Mouse (Mus musculus) thymus, adult 2 months (tissue): ENCODE data around the gene Tarbp2. TPM values are rescaled to one million over a fixed set of nuclear protein-coding genes. Genes with fewer than 3 reads are reported as not detected.

Experiments
- DNase-seq: peaks from one replicate; pipeline ENCODE4 v3.0.0; 2021
- H3K27ac ChIP-seq: fragments of 200-500 bp; 2 replicates; pipeline ENCODE4 v1.5.1; 2012; ENCODE audit warnings: low read length, control low read depth; ENCODE audit not compliant: control insufficient read depth, insufficient read depth
- H3K27me3 ChIP-seq: fragments of 200-500 bp; 2 replicates; pipeline ENCODE4 v1.6.1; 2012; ENCODE audit warnings: mild to moderate bottlenecking, low read length, moderate library complexity, mixed read lengths; ENCODE audit not compliant: control insufficient read depth, insufficient read depth
- H3K36me3 ChIP-seq: fragments of 200-500 bp; 2 replicates; pipeline ENCODE4 v1.6.1; 2012; ENCODE audit warnings: mild to moderate bottlenecking, low read length, moderate library complexity; ENCODE audit not compliant: control insufficient read depth, insufficient read depth
- H3K4me1 ChIP-seq: fragments of 200-500 bp; replicated peaks from 2 replicates; pipeline ENCODE4 v1.6.1; 2012; ENCODE audit warnings: low read length; ENCODE audit not compliant: control insufficient read depth, insufficient read depth
- H3K4me3 ChIP-seq: fragments of 200-500 bp; 2 replicates; pipeline ENCODE4 v1.5.1; 2012; ENCODE audit warnings: mild to moderate bottlenecking, low read length, control low read depth, moderate library complexity; ENCODE audit not compliant: control insufficient read depth, insufficient read depth
- CTCF ChIP-seq: fragments of 200-500 bp; IDR thresholded peaks from 2 replicates; pipeline ENCODE4 v1.5.1; 2012; ENCODE audit warnings: mild to moderate bottlenecking, control low read depth, low read length, moderate library complexity, borderline replicate concordance; ENCODE audit not compliant: control insufficient read depth, poor library complexity, insufficient read depth; ENCODE audit errors: extremely low read depth
- POLR2A ChIP-seq: fragments of 200-500 bp; IDR thresholded peaks from 2 replicates; pipeline ENCODE4 v1.6.1; 2012; ENCODE audit warnings: mild to moderate bottlenecking, low read length, control low read depth, moderate library complexity; ENCODE audit not compliant: control insufficient read depth, poor library complexity, insufficient read depth; ENCODE audit errors: extremely low read depth
- WGBS: fragments of 180-500 bp; shearing (Covaris S2); methylation state at CpG from one replicate; pipeline ENCODE4 v1.1.7; 2018; 5-methylcytosine and 5-hydroxymethylcytosine counted together
- polyA plus RNA-seq: library from polyadenylated mRNA; depleted of rRNA; stranded (reverse); fragments of >200 nt; gene quantifications from 2 replicates; pipeline ENCODE4 v1.2.3, GENCODE M21; 2012

The Tarbp2 gene
- polyA plus RNA-seq, 1 experiment, result 166 TPM

DNA sequence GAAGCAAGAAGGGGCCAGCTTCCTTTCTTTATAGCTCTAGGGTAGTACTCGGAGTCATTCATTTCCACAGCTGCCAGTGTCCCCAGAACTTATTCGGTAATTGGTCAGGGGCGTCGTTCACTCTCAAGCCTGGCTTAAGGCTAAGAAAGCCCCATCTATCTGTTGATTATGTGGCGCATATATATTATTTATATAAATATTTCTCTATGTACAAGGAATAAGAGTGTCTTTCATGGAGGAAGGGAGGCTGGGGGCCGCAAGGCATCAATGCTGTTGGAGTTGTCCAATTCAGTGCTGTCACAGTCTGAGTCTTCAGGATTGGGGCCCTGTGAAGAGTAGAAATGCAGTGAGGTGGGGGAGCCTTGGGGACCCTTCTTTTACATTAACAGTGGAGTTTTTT is 18.1 kb upstream of the Tarbp2 start:
- Histone ChIP-seq H3K4me3 (no peak overlapping the region), H3K27me3 (no peaks in the 10 kb centered on the region), H3K36me3 (peaks cover 90% of the 10 kb centered on the region), H3K4me1 (no peaks in the 10 kb centered on the region), H3K27ac (no peak overlapping the region)
- DNase-seq, result no peak
- WGBS, result 97% methylated on average over 6 of the region's 6 CpGs
- TF ChIP-seq CTCF, result no peak
- TF ChIP-seq POLR2A, result no peak

DNA sequence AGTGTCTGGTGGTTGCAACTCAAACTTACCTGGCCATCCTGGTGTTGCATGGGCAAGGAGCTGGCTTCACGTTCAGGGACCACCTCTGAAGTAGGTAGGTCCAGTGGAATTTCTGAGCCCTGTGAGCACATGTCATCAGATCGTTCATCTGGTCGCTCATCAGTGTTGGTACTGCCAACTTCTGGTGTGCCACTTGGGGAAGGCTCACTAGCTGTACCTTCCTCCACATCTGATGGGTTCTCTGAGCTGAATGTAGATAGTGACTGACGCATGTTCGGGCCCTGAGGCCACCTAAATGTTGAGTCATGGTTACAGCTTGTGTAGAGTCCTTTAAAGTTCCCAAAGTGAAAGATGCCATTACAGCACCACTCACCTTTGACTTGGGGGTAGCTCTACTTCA is 17.5 kb upstream of the Tarbp2 start:
- DNase-seq, result no peak
- Histone ChIP-seq H3K27me3 (no peaks in the 10 kb centered on the region), H3K27ac (no peak overlapping the region), H3K4me1 (no peaks in the 10 kb centered on the region), H3K4me3 (no peak overlapping the region), H3K36me3 (peaks cover 86% of the 10 kb centered on the region)
- WGBS, result 97% methylated on average over 5 of the region's 5 CpGs
- TF ChIP-seq CTCF (no peak), POLR2A (no peak)

DNA sequence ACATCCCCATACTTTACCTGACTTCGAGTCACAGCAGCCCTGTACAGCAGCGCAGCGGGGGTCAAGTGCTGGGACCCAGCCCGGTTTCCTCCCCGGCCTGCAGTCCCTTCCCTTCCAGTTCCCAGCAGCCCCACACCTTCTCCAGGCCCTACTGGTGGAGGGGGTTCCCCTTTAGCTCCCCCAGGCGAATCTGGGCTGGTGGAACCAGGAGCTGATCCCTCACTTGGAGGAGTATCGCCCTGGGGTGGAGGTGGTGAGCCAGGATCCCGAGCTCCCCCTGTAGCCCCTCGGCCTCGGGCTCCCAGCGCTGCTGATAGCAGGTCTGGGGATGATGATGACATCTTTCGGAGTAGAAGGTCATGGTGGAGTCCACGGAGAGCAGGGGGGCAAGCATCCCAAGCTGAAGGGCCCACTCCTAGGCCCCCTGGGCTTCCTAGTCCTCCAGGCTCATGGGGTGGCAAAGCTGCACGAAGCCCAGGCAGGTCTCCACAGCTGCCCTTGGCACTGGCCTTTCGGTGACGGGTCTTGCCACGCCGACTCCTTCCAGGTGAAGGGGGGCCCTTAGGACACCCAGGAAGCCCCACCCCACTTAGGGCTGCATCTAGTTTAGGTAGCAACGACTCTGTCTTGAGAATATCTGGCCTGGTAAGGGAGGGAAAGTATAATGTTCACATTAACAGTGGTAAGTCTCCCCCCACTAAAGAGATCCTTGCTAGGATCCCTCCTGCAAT is 16.7 kb upstream of the Tarbp2 start:
- Histone ChIP-seq H3K27ac (no peak overlapping the region), H3K4me1 (0 out of 2 replicates have a peak, but pooled peaks cover 2% of the 10 kb centered on the region), H3K4me3 (no peak overlapping the region), H3K36me3 (peaks cover 79% of the 10 kb centered on the region), H3K27me3 (no peaks in the 10 kb centered on the region)
- 97% methylated on average over 19 of the region's 19 CpGs for WGBS
- no peak for DNase-seq
- no peak for TF ChIP-seq POLR2A
- TF ChIP-seq CTCF, result no peak

DNA sequence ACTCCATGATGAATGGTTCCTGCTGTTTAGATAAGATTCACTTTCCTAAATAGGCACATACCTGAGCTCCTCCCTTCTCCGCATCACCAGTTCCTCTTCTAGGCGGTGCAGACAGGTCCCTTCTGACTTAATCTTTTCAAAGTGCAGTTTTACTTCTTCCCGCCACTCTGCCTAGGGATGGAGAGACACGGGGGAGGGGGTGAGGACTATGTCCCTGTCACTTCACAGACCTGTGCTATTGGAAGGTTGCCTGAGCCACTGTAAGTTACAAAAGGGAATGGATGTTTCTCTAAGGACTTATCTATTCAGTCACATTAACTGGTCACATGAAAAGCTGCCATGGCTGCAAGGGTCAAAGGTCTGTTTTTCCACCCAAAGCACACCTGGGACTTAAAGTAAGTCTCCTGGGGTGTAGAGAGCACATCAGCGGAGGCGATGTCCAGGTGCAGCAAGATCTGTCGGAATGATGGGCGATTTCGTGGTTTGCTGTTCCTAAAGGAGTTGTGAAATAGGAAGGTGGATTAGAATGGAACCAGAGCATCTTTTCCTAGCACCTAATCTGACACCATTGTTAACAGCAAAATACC is 15.6 kb upstream of the Tarbp2 start:
- TF ChIP-seq POLR2A, result no peak
- TF ChIP-seq CTCF, result no peak
- H3K36me3 ChIP-seq, result peaks cover 68% of the 10 kb centered on the region
- H3K4me1 ChIP-seq, result 0 out of 2 replicates have a peak, but pooled peaks cover 2% of the 10 kb centered on the region
- 92% methylated on average over 9 of the region's 9 CpGs for WGBS
- H3K4me3 ChIP-seq, result no peak overlapping the region
- no peaks in the 10 kb centered on the region for H3K27me3 ChIP-seq
- no peak for DNase-seq
- no peak overlapping the region for H3K27ac ChIP-seq

DNA sequence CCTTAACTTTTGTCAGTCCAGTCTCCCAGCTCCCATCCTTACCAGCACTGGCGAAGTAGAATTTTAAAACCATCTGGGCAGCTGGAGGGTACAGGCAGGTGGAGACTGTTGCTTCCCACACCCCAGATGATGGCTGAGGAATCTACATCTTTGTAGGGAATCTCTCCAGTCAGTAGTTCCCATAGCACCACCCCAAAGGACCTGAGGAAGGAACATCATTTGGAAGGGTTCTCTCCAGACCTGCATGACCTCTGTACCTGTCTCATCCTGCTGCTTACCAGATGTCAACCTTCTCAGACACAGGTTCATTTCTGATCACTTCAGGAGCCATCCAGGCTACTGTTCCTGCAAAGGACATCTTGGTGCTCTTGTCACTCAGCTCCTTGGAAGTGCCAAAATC is 14.5 kb upstream of the Tarbp2 start, which contains the start of gene Gm10337:
Gm10337 (plus strand) TSS at position 276 of the 400 bp plus-strand sequence.
- H3K4me3 ChIP-seq, result no peak within 1 kb of the TSS
- no peak for DNase-seq
- H3K4me1 ChIP-seq, result 0 out of 2 replicates have a peak, but pooled peaks cover 2% of the 10 kb centered on the region
- peaks cover 57% of the 10 kb centered on the region for H3K36me3 ChIP-seq
- H3K27me3 ChIP-seq, result no peaks in the 10 kb centered on the region
- no peak for TF ChIP-seq CTCF
- TF ChIP-seq POLR2A, result no peak
- 100% methylated on average over 1 of the region's 1 CpGs for WGBS
- H3K27ac ChIP-seq, result no peak within 1 kb of the TSS

DNA sequence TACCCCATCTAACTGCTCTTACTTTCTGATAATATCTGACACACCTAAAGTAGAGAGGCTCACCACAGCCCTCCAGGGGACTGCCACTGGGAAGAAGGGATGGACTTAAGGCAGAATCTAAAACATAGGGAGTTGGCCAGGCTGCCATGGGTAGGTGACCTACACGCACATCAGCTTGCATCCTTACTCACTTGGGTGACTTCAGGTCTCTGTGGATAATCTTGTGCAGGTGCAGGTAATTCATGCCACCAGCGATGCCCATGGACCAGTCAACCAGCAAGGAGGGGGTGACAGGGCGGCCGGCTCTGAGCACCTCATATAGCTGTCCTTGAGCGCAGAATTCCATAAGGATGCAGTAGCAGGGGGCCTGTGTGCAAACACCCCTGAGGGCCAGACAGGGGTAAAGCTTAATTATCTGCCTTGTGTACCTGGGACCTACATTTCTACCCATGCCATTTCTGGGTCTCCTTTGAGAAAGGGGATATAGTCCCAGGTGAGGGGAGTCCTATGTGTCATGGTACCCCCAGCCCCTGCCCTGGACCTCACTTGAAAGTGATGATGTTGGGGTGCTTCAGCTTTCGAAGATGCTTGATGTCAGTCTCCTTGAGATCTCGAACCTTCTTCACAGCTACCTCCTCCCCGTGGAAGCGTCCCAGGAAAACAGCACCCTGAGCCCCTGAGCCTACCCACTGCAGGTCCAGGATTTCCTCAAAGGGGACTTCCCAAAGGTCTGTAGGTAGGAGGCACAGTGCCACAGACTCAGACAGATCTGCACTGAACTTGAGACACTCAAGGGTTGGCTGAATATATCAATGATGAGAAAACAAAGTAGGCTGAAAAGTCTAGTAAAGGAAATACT is 13.8 kb upstream of the Tarbp2 start:
- H3K27me3 ChIP-seq, result no peaks in the 10 kb centered on the region
- peaks cover 50% of the 10 kb centered on the region for H3K36me3 ChIP-seq
- no peak overlapping the region for H3K27ac ChIP-seq
- no peak for TF ChIP-seq CTCF
- TF ChIP-seq POLR2A, result no peak
- 0 out of 2 replicates have a peak, but pooled peaks cover 2% of the 10 kb centered on the region for H3K4me1 ChIP-seq
- no peak overlapping the region for H3K4me3 ChIP-seq
- 96% methylated on average over 9 of the region's 9 CpGs for WGBS
- DNase-seq, result no peak
